Mouse (Mus musculus) erythroblast, embryonic 14.5 days (primary cell): Measurements from ENCODE around the gene Arvcf.

Experiments
- GATA1 ChIP-seq: IDR thresholded peaks from 2 replicates; pipeline ENCODE4 v1.6.1; 2012; ENCODE audit warnings: low read length, inconsistent platforms, mixed read lengths
- TAL1 ChIP-seq: IDR thresholded peaks from 3 replicates; pipeline ENCODE4 v1.6.1; 2012; ENCODE audit warnings: low read length, inconsistent platforms, mixed read lengths

GRCm38 (mm10) chr16:18417491-18417890 is 69.5 kb downstream of the Arvcf start:
- TF ChIP-seq TAL1 = no peak
- no peak for TF ChIP-seq GATA1
